Mouse (Mus musculus): ENCODE data around the gene Spem2. TPM values are rescaled to one million over a fixed set of nuclear protein-coding genes. Genes with fewer than 3 reads are reported as not detected.

Gene Spem2
- polyA plus RNA-seq, 1 experiment = not detected

DNA sequence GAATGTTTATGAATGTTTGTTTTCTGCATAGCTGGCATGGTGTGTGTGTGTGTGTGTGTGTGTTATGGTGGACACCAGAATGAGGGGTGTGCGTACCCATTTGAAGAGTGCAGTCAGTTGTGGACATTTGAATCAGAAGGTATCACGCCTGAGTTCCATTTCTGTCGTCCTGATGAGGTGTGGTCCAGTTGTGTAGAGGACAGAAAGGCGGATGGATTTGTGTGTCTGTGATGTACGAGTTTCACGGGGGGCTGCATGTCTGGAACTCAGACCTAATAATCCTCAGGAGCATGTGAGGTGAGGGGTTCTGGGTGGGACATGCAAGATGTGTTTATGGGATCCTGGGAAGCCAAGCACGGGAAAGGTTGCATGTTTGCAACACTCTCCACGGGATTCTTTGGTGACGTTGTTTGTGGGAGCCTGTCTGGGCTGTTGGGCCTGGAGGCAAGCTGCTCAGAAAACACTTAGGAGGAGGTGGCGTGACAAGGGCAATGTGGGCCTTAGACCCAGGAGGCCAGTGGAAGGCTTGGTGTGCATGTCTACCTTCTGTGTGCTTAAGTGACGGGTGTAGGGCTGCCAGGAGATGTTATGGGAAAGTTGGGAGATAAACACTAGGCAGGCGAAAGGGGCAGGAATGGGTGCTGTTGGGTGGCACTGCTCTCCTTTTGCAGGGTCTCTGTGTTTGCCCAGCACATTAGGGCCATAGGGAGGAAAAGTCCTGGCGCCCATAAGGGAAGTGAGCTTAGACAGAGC is 51.2 kb downstream of the Spem2 start:
- DNase-seq (ENCODE audit: extremely low spot score in 1 of 2, low spot score in 1 of 2) = no peak

Other genes with a start within 250 kb of the Spem2 start
- gene Wrap53, start 238.2 kb downstream of the Spem2 start, polyA plus RNA-seq (2012; rRNA removed) = 12.2 and 12.9 TPM in 2 replicates
- 36.7 and 38.4 TPM in 2 replicates for gene Trp53, start 238.1 kb downstream of the Spem2 start, polyA plus RNA-seq (2012; rRNA removed)
- 324 and 357 TPM in 2 replicates for gene Atp1b2, start 212.5 kb downstream of the Spem2 start, polyA plus RNA-seq (2012; rRNA removed)
- 0.11 and 0.16 TPM in 2 replicates for gene Shbg, start 200.6 kb downstream of the Spem2 start, polyA plus RNA-seq (2012; rRNA removed)
- gene Sat2, start 196.4 kb downstream of the Spem2 start, polyA plus RNA-seq (2012; rRNA removed) = 20.3 and 26.3 TPM in 2 replicates
- 136 and 154 TPM in 2 replicates for gene Fxr2, start 185.5 kb downstream of the Spem2 start, polyA plus RNA-seq (2012; rRNA removed)
- 0.34 TPM in 1 of 2 replicates, not detected in the other for gene Sox15, start 163.2 kb downstream of the Spem2 start, polyA plus RNA-seq (2012; rRNA removed)
- 104 and 113 TPM in 2 replicates for gene Mpdu1, start 155.8 kb downstream of the Spem2 start, polyA plus RNA-seq (2012; rRNA removed)
- 13.7 TPM in 2 replicates for gene Cd68, start 152.3 kb downstream of the Spem2 start, polyA plus RNA-seq (2012; rRNA removed)
- gene Eif4a1, start 146.0 kb downstream of the Spem2 start, polyA plus RNA-seq (2012; rRNA removed) = 365 and 370 TPM in 2 replicates
- 138 and 154 TPM in 2 replicates for gene Senp3, start 136.4 kb downstream of the Spem2 start, polyA plus RNA-seq (2012; rRNA removed)
- 5.3 and 5.4 TPM in 2 replicates for gene Tnfsf13, start 132.7 kb downstream of the Spem2 start, polyA plus RNA-seq (2012; rRNA removed)
- gene Tnfsf12, start 122.6 kb downstream of the Spem2 start, polyA plus RNA-seq (2012; rRNA removed) = 17.1 and 20.6 TPM in 2 replicates
- gene Tnfsfm13, start 122.4 kb downstream of the Spem2 start, polyA plus RNA-seq (2012; rRNA removed) = 2.9 and 4.9 TPM in 2 replicates
- 30.9 and 32.6 TPM in 2 replicates for gene Polr2a, start 59.8 kb downstream of the Spem2 start, polyA plus RNA-seq (2012; rRNA removed)
- not detected in 2 replicates for gene Slc35g3, start 56.5 kb downstream of the Spem2 start, polyA plus RNA-seq (2012; rRNA removed)
- 45.7 and 51.4 TPM in 2 replicates for gene Zbtb4, start 52.6 kb downstream of the Spem2 start, polyA plus RNA-seq (2012; rRNA removed)
- gene Chrnb1, start 22.5 kb downstream of the Spem2 start, polyA plus RNA-seq (2012; rRNA removed) = 1.4 and 1.9 TPM in 2 replicates
- gene Fgf11, start 16.6 kb downstream of the Spem2 start, polyA plus RNA-seq (2012; rRNA removed) = 18.4 and 22.0 TPM in 2 replicates
- gene Tmem102, start 12.8 kb downstream of the Spem2 start, polyA plus RNA-seq (2012; rRNA removed) = 0.48 and 0.62 TPM in 2 replicates
- gene Gm39566, start 3.2 kb downstream of the Spem2 start, polyA plus RNA-seq (2012; rRNA removed) = not detected in 2 replicates
- 0.42 and 0.58 TPM in 2 replicates for gene Spem1, start 3.7 kb upstream of the Spem2 start, polyA plus RNA-seq (2012; rRNA removed)
- 116 and 125 TPM in 2 replicates for gene Nlgn2, start 19.3 kb upstream of the Spem2 start, polyA plus RNA-seq (2012; rRNA removed)
- 183 and 212 TPM in 2 replicates for gene Tmem256, start 20.0 kb upstream of the Spem2 start, polyA plus RNA-seq (2012; rRNA removed)
- gene Plscr3, start 27.9 kb upstream of the Spem2 start, polyA plus RNA-seq (2012; rRNA removed) = 33.6 and 37.6 TPM in 2 replicates
- 0.14 and 0.17 TPM in 2 replicates for gene Tnk1, start 40.3 kb upstream of the Spem2 start, polyA plus RNA-seq (2012; rRNA removed)
- gene Tmem95, start 59.6 kb upstream of the Spem2 start, polyA plus RNA-seq (2012; rRNA removed) = not detected in 2 replicates
- 1.6 and 1.8 TPM in 2 replicates for gene Kctd11, start 62.9 kb upstream of the Spem2 start, polyA plus RNA-seq (2012; rRNA removed)
- gene Acap1, start 77.1 kb upstream of the Spem2 start, polyA plus RNA-seq (2012; rRNA removed) = 0.24 and 0.27 TPM in 2 replicates
- 0.67 and 1.00 TPM in 2 replicates for gene 2810408A11Rik, start 82.5 kb upstream of the Spem2 start, polyA plus RNA-seq (2012; rRNA removed)
- gene Neurl4, start 82.6 kb upstream of the Spem2 start, polyA plus RNA-seq (2012; rRNA removed) = 98.0 and 101 TPM in 2 replicates
- gene Gps2, start 95.4 kb upstream of the Spem2 start, polyA plus RNA-seq (2012; rRNA removed) = 64.6 and 69.0 TPM in 2 replicates
- 630 and 714 TPM in 2 replicates for gene Eif5a, start 103.5 kb upstream of the Spem2 start, polyA plus RNA-seq (2012; rRNA removed)
- gene Ybx2, start 117.3 kb upstream of the Spem2 start, polyA plus RNA-seq (2012; rRNA removed) = 20.1 and 20.6 TPM in 2 replicates
- gene Slc2a4, start 129.7 kb upstream of the Spem2 start, polyA plus RNA-seq (2012; rRNA removed) = 1.4 and 2.1 TPM in 2 replicates
- 0.10 and 0.34 TPM in 2 replicates for gene Cldn7, start 146.3 kb upstream of the Spem2 start, polyA plus RNA-seq (2012; rRNA removed)
- 117 and 133 TPM in 2 replicates for gene Ctdnep1, start 162.7 kb upstream of the Spem2 start, polyA plus RNA-seq (2012; rRNA removed)
- gene Elp5, start 164.1 kb upstream of the Spem2 start, polyA plus RNA-seq (2012; rRNA removed) = 118 and 119 TPM in 2 replicates
- 291 and 371 TPM in 2 replicates for gene Gabarap, start 172.7 kb upstream of the Spem2 start, polyA plus RNA-seq (2012; rRNA removed)
- 38.9 and 42.2 TPM in 2 replicates for gene Phf23, start 177.3 kb upstream of the Spem2 start, polyA plus RNA-seq (2012; rRNA removed)
- gene Dvl2, start 182.1 kb upstream of the Spem2 start, polyA plus RNA-seq (2012; rRNA removed) = 34.9 and 35.3 TPM in 2 replicates
- 69.8 and 74.0 TPM in 2 replicates for gene Acadvl, start 196.9 kb upstream of the Spem2 start, polyA plus RNA-seq (2012; rRNA removed)
- 697 and 762 TPM in 2 replicates for gene Dlg4, start 198.5 kb upstream of the Spem2 start, polyA plus RNA-seq (2012; rRNA removed)
- 2.4 and 3.6 TPM in 2 replicates for gene Asgr1, start 235.6 kb upstream of the Spem2 start, polyA plus RNA-seq (2012; rRNA removed)

Measured in frontal cortex, adult 2 months (tissue).